Mouse (Mus musculus): ENCODE data around the gene Letm1. TPM values are rescaled to one million over a fixed set of nuclear protein-coding genes. Genes with fewer than 3 reads are reported as not detected.

Letm1 gene
- polyA plus RNA-seq, 1 experiment from 2014 or later = 45.0 TPM

DNA sequence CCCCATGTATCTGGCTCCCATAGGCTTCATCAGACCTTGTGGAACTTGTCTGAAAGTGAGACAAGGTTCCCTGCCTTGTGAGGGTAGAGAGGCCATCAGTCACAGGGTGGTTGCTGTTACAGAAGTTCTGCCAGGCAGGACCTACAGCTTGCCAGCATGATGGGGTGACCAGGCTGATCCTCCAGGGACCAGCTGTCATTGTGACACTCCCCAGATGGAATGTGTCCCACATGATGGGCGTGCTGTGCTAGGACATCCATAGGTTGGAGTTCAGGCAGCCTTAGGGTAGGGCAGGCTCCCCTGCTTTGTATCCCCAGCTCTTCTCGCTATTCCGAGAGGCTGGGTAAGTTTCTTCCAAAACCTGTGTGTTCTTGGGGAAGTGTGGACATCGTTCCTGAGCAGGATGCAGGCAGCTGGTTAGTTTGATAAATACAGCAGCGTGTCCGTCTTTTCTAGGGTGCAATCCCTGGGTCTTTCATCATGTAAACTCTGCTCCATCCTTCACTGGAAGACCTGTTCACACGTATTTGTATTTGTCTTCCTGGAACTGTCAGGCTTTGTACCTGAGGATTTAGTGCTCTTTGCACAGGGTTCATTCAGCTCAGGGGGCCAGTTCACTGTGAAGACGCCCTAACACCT, 61.6 kb downstream of the Letm1 start:
- ATAC-seq (ENCODE audit: insufficient number of reproducible peaks, insufficient read depth, low FRiP score, low read depth) = no peak
- Histone ChIP-seq H3K9ac (ENCODE audit: low read length) (peak overlapping the region; percentile 75), H3K27me3 (ENCODE audit: control insufficient read depth, insufficient read depth, low read length) (peaks cover 22% of the 10 kb centered on the region), H3K4me3 (ENCODE audit: control insufficient read depth in 1 of 2, insufficient read depth in 1 of 2, low read depth in 1 of 2, low read length in 2 of 2) (peak overlapping the region; percentile 63 to 64), H3K4me1 (ENCODE audit: control insufficient read depth in 2 of 2, insufficient read depth in 2 of 2, low read length in 2 of 2) (peaks cover 14 to 34% of the 10 kb centered on the region in 2 experiments), H3K9me3 (ENCODE audit: control insufficient read depth, low read length) (no peaks in the 10 kb centered on the region), H3K4me2 (ENCODE audit: low read length) (peak overlapping the region; percentile 97), H3K36me3 (ENCODE audit: control insufficient read depth, insufficient read depth, low read length) (no peaks in the 10 kb centered on the region), H3K27ac (replicated peaks in 1 of 2; ENCODE audit: control insufficient read depth in 1 of 2, insufficient read depth in 1 of 2, low read depth in 2 of 2, low read length in 2 of 2) (no peak overlapping the region)
- 13% methylated on average over 8 of the region's 8 CpGs for WGBS

DNA sequence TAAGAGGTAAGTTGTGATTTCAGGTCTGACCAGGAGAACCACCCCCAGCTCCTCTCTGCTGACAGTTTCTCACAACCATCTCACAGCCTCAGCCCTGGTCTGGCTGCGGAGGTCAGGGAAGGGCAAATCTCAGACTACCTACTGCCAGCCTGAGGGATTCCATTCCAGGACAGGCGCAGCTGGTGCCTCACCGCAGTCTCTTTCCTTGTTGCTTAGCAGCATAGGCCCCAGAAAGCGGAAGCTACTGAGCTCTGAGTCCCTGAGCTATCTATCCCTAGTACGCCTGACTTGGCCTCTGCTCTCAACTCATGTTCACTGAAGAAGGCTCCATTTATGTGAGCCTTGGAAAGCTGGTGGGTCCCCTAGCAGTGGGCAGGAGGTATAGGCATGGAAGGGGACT, 64.2 kb downstream of the Letm1 start:
- no peaks in the 10 kb centered on the region for H3K36me3 ChIP-seq (ENCODE audit: control insufficient read depth, insufficient read depth, low read length)
- H3K27ac ChIP-seq (replicated peaks in 1 of 2; ENCODE audit: control insufficient read depth in 1 of 2, insufficient read depth in 1 of 2, low read depth in 2 of 2, low read length in 2 of 2) = no peak overlapping the region
- peaks cover 9% of the 10 kb centered on the region for H3K27me3 ChIP-seq (ENCODE audit: control insufficient read depth, insufficient read depth, low read length)
- no peak overlapping the region for H3K4me3 ChIP-seq (ENCODE audit: control insufficient read depth in 1 of 2, insufficient read depth in 1 of 2, low read depth in 1 of 2, low read length in 2 of 2)
- no peak for ATAC-seq (ENCODE audit: insufficient number of reproducible peaks, insufficient read depth, low FRiP score, low read depth)
- peaks cover 14 to 33% of the 10 kb centered on the region in 2 experiments for H3K4me1 ChIP-seq (ENCODE audit: control insufficient read depth in 2 of 2, insufficient read depth in 2 of 2, low read length in 2 of 2)
- no peak overlapping the region for H3K4me2 ChIP-seq (ENCODE audit: low read length)
- no peaks in the 10 kb centered on the region for H3K9me3 ChIP-seq (ENCODE audit: control insufficient read depth, low read length)
- H3K9ac ChIP-seq (ENCODE audit: low read length) = no peak overlapping the region
- 46% methylated on average over 5 of the region's 5 CpGs for WGBS

- H3K4me3 ChIP-seq (ENCODE audit: control insufficient read depth in 1 of 2, insufficient read depth in 1 of 2, low read depth in 1 of 2, low read length in 2 of 2) = no peak overlapping the region
- no peaks in the 10 kb centered on the region for H3K9me3 ChIP-seq (ENCODE audit: control insufficient read depth, low read length)
- 80% methylated on average over 6 of the region's 6 CpGs for WGBS
- no peak overlapping the region for H3K27ac ChIP-seq (replicated peaks in 1 of 2; ENCODE audit: control insufficient read depth in 1 of 2, insufficient read depth in 1 of 2, low read depth in 2 of 2, low read length in 2 of 2)
- no peak overlapping the region for H3K9ac ChIP-seq (ENCODE audit: low read length)
- H3K36me3 ChIP-seq (ENCODE audit: control insufficient read depth, insufficient read depth, low read length) = no peaks in the 10 kb centered on the region
- H3K27me3 ChIP-seq (ENCODE audit: control insufficient read depth, insufficient read depth, low read length) = no peaks in the 10 kb centered on the region; the same call in 1 of the 2 replicates
- peaks cover 14 to 20% of the 10 kb centered on the region in 2 experiments for H3K4me1 ChIP-seq (ENCODE audit: control insufficient read depth in 2 of 2, insufficient read depth in 2 of 2, low read length in 2 of 2)
- no peak for ATAC-seq (ENCODE audit: insufficient number of reproducible peaks, insufficient read depth, low FRiP score, low read depth)
- no peak overlapping the region for H3K4me2 ChIP-seq (ENCODE audit: low read length)
Measured at GRCm38 (mm10) chr5:33716467-33716866, 66.2 kb downstream of the Letm1 start.

- Histone ChIP-seq H3K4me2 (ENCODE audit: low read length) (no peak overlapping the region), H3K27me3 (ENCODE audit: control insufficient read depth, insufficient read depth, low read length) (no peaks in the 10 kb centered on the region), H3K36me3 (ENCODE audit: control insufficient read depth, insufficient read depth, low read length) (no peaks in the 10 kb centered on the region), H3K4me3 (ENCODE audit: control insufficient read depth in 1 of 2, insufficient read depth in 1 of 2, low read depth in 1 of 2, low read length in 2 of 2) (no peak overlapping the region), H3K9me3 (ENCODE audit: control insufficient read depth, low read length) (no peaks in the 10 kb centered on the region), H3K4me1 (ENCODE audit: control insufficient read depth in 2 of 2, insufficient read depth in 2 of 2, low read length in 2 of 2) (peaks cover 7 to 8% of the 10 kb centered on the region in 2 experiments; a peak in 3 of 4 replicates), H3K27ac (replicated peaks in 1 of 2; ENCODE audit: control insufficient read depth in 1 of 2, insufficient read depth in 1 of 2, low read depth in 2 of 2, low read length in 2 of 2) (no peak overlapping the region), H3K9ac (ENCODE audit: low read length) (no peak overlapping the region)
- ATAC-seq (ENCODE audit: insufficient number of reproducible peaks, insufficient read depth, low FRiP score, low read depth) = no peak
- 44% methylated on average over 2 of the region's 2 CpGs for WGBS
Measured at GRCm38 (mm10) chr5:33715182-33715581, 67.4 kb downstream of the Letm1 start.

- WGBS = 91% methylated on average over 2 of the region's 2 CpGs
- no peaks in the 10 kb centered on the region for H3K36me3 ChIP-seq (ENCODE audit: control insufficient read depth, insufficient read depth, low read length)
- no peak overlapping the region for H3K9ac ChIP-seq (ENCODE audit: low read length)
- H3K4me3 ChIP-seq (ENCODE audit: control insufficient read depth in 1 of 2, insufficient read depth in 1 of 2, low read depth in 1 of 2, low read length in 2 of 2) = no peak overlapping the region
- no peak overlapping the region for H3K27ac ChIP-seq (replicated peaks in 1 of 2; ENCODE audit: control insufficient read depth in 1 of 2, insufficient read depth in 1 of 2, low read depth in 2 of 2, low read length in 2 of 2)
- ATAC-seq (ENCODE audit: insufficient number of reproducible peaks, insufficient read depth, low FRiP score, low read depth) = no peak
- no peak overlapping the region for H3K4me2 ChIP-seq (ENCODE audit: low read length)
- H3K4me1 ChIP-seq (ENCODE audit: control insufficient read depth in 2 of 2, insufficient read depth in 2 of 2, low read length in 2 of 2) = peaks cover 4 to 5% of the 10 kb centered on the region in 2 experiments
- H3K9me3 ChIP-seq (ENCODE audit: control insufficient read depth, low read length) = no peaks in the 10 kb centered on the region
- H3K27me3 ChIP-seq (ENCODE audit: control insufficient read depth, insufficient read depth, low read length) = no peaks in the 10 kb centered on the region
Measured at GRCm38 (mm10) chr5:33712550-33712949, 70.1 kb downstream of the Letm1 start.

GRCm38 (mm10) chr5:33709037-33709436, 73.6 kb downstream of the Letm1 start:
- ATAC-seq (ENCODE audit: insufficient number of reproducible peaks, insufficient read depth, low FRiP score, low read depth) = no peak
- Histone ChIP-seq H3K9me3 (ENCODE audit: control insufficient read depth, low read length) (no peaks in the 10 kb centered on the region), H3K4me3 (ENCODE audit: control insufficient read depth in 1 of 2, insufficient read depth in 1 of 2, low read depth in 1 of 2, low read length in 2 of 2) (no peak overlapping the region), H3K27me3 (ENCODE audit: control insufficient read depth, insufficient read depth, low read length) (no peaks in the 10 kb centered on the region), H3K27ac (replicated peaks in 1 of 2; ENCODE audit: control insufficient read depth in 1 of 2, insufficient read depth in 1 of 2, low read depth in 2 of 2, low read length in 2 of 2) (no peak overlapping the region), H3K36me3 (ENCODE audit: control insufficient read depth, insufficient read depth, low read length) (no peaks in the 10 kb centered on the region), H3K9ac (ENCODE audit: low read length) (no peak overlapping the region), H3K4me2 (ENCODE audit: low read length) (no peak overlapping the region), H3K4me1 (ENCODE audit: control insufficient read depth in 2 of 2, insufficient read depth in 2 of 2, low read length in 2 of 2) (peaks cover 23 to 27% of the 10 kb centered on the region in 2 experiments)
- WGBS = 29% methylated on average over 2 of the region's 2 CpGs

GRCm38 (mm10) chr5:33707163-33707562, 75.5 kb downstream of the Letm1 start:
- H3K27ac ChIP-seq (replicated peaks in 1 of 2; ENCODE audit: control insufficient read depth in 1 of 2, insufficient read depth in 1 of 2, low read depth in 2 of 2, low read length in 2 of 2) = no peak overlapping the region
- ATAC-seq (ENCODE audit: insufficient number of reproducible peaks, insufficient read depth, low FRiP score, low read depth) = no peak
- no peak overlapping the region for H3K9ac ChIP-seq (ENCODE audit: low read length)

DNA sequence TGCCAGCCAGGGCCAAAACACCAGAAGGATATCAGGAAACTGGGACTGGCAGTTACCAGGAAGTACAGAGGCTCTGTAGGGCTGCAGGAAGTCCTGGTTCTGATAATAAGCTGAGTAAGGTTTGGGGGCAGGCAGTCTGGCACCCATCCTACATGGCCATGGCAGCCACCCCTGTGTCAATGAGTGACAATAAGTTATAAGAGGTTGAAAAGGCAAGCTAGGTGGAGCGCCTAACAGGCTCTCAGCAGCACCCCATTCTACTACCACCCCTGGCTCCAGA, 76.3 kb downstream of the Letm1 start:
- WGBS = 71% methylated on average over 1 of the region's 1 CpGs
- H3K9ac ChIP-seq (ENCODE audit: low read length) = no peak overlapping the region
- H3K27ac ChIP-seq (replicated peaks in 1 of 2; ENCODE audit: control insufficient read depth in 1 of 2, insufficient read depth in 1 of 2, low read depth in 2 of 2, low read length in 2 of 2) = no peak overlapping the region

More at GRCm38 (mm10) chr5:33707163-33707562, 75.5 kb downstream of the Letm1 start:
- no peaks in the 10 kb centered on the region for H3K9me3 ChIP-seq (ENCODE audit: control insufficient read depth, low read length)
- H3K4me3 ChIP-seq (ENCODE audit: control insufficient read depth in 1 of 2, insufficient read depth in 1 of 2, low read depth in 1 of 2, low read length in 2 of 2) = no peak overlapping the region
- H3K4me1 ChIP-seq (ENCODE audit: control insufficient read depth in 2 of 2, insufficient read depth in 2 of 2, low read length in 2 of 2) = peaks cover 23 to 29% of the 10 kb centered on the region in 2 experiments
- H3K27me3 ChIP-seq (ENCODE audit: control insufficient read depth, insufficient read depth, low read length) = no peaks in the 10 kb centered on the region
- H3K36me3 ChIP-seq (ENCODE audit: control insufficient read depth, insufficient read depth, low read length) = no peaks in the 10 kb centered on the region
- no peak overlapping the region for H3K4me2 ChIP-seq (ENCODE audit: low read length)
- WGBS = 29% methylated on average over 4 of the region's 4 CpGs

More for the DNA sequence above, 76.3 kb downstream of the Letm1 start:
- Histone ChIP-seq H3K4me1 (ENCODE audit: control insufficient read depth in 2 of 2, insufficient read depth in 2 of 2, low read length in 2 of 2) (peaks cover 23 to 29% of the 10 kb centered on the region in 2 experiments), H3K36me3 (ENCODE audit: control insufficient read depth, insufficient read depth, low read length) (no peaks in the 10 kb centered on the region), H3K27me3 (ENCODE audit: control insufficient read depth, insufficient read depth, low read length) (no peaks in the 10 kb centered on the region), H3K4me2 (ENCODE audit: low read length) (no peak overlapping the region), H3K9me3 (ENCODE audit: control insufficient read depth, low read length) (no peaks in the 10 kb centered on the region), H3K4me3 (ENCODE audit: control insufficient read depth in 1 of 2, insufficient read depth in 1 of 2, low read depth in 1 of 2, low read length in 2 of 2) (no peak overlapping the region)
- ATAC-seq (ENCODE audit: insufficient number of reproducible peaks, insufficient read depth, low FRiP score, low read depth) = no peak

Measured in heart, embryonic 14.5 days (tissue).